Mouse (Mus musculus) C2C12 (cell line): Measurements from ENCODE around the gene Gdf7. TPM values are rescaled to one million over a fixed set of nuclear protein-coding genes. Genes with fewer than 3 reads are reported as not detected.

ENCODE experiments used
- H3K27me3 ChIP-seq: one replicate; pipeline ENCODE4 v1.6.1; 2011; ENCODE audit not compliant: control insufficient read depth, insufficient read depth, insufficient read length
- H3K36me3 ChIP-seq: one replicate; pipeline ENCODE4 v1.6.1; 2011; ENCODE audit not compliant: control insufficient read depth, insufficient read depth
- H3K4me3 ChIP-seq: one replicate; pipeline ENCODE4 v1.5.1; 2011; ENCODE audit warnings: mild to moderate bottlenecking, control low read depth; ENCODE audit not compliant: poor library complexity, insufficient read depth, severe bottlenecking
- H3K79me2 ChIP-seq: one replicate; pipeline ENCODE4 v1.6.1; 2011; ENCODE audit not compliant: control insufficient read depth, insufficient read depth
- H3K79me3 ChIP-seq: one replicate; pipeline ENCODE4 v1.6.1; 2011; ENCODE audit warnings: low read depth, control low read depth
- H3ac ChIP-seq: one replicate; pipeline ENCODE3; 2011; ENCODE audit warnings: low read depth; ENCODE audit not compliant: control insufficient read depth, insufficient read length
- CEBPB ChIP-seq: IDR thresholded peaks from one replicate; pipeline ENCODE4 v1.6.1; 2011; ENCODE audit warnings: low read depth, mild to moderate bottlenecking, control low read depth, moderate library complexity
- CTCF ChIP-seq: IDR thresholded peaks from one replicate; pipeline ENCODE4 v1.5.1; 2011; ENCODE audit not compliant: control insufficient read depth, insufficient read depth, insufficient read length
- FOSL1 ChIP-seq: IDR thresholded peaks from one replicate; pipeline ENCODE4 v1.8.0; 2011; ENCODE audit warnings: mild to moderate bottlenecking, low read length; ENCODE audit not compliant: poor library complexity, insufficient read depth, severe bottlenecking
- MAX ChIP-seq: IDR thresholded peaks from one replicate; pipeline ENCODE4 v1.6.1; 2011; ENCODE audit warnings: mild to moderate bottlenecking, control low read depth
- MYOD1 ChIP-seq: IDR thresholded peaks from one replicate; pipeline ENCODE4 v1.6.1; 2011; ENCODE audit warnings: low read depth; ENCODE audit not compliant: control insufficient read depth, insufficient read length
- MYOG ChIP-seq: IDR thresholded peaks from one replicate; pipeline ENCODE4 v1.6.1; 2011; ENCODE audit not compliant: control insufficient read depth, insufficient read length; ENCODE audit errors: extremely low read depth
- USF1 ChIP-seq: IDR thresholded peaks from one replicate; pipeline ENCODE4 v1.6.1; 2011; ENCODE audit warnings: low read depth, mild to moderate bottlenecking, control low read depth, moderate library complexity
- polyA plus RNA-seq: library from polyadenylated mRNA; unstranded; fragments of >200 nt; fragmentation: generic; extraction: Trizol; gene quantifications from one replicate; pipeline ENCODE4 v1.2.1, GENCODE M21; 2012; ENCODE audit warnings: missing spikeins

Gene Gdf7
- polyA plus RNA-seq, 1 experiment, result 0.09 TPM

GRCm38 (mm10) chr12:8344897-8345296, 43.1 kb upstream of the Gdf7 start:
- peaks cover 8% of the 10 kb centered on the region for H3K36me3 ChIP-seq
- no peak overlapping the region for H3K4me3 ChIP-seq
- H3K79me3 ChIP-seq, result no peaks in the 10 kb centered on the region
- no peaks in the 10 kb centered on the region for H3K79me2 ChIP-seq
- no peak overlapping the region for H3ac ChIP-seq
- TF ChIP-seq CTCF (no peak), MAX (no peak), USF1 (no peak), MYOD1 (no peak)
- no peaks in the 10 kb centered on the region for H3K27me3 ChIP-seq

- TF ChIP-seq MYOG (no peak), MAX (no peak), CEBPB (no peak), CTCF (no peak), FOSL1 (no peak)
Measured at GRCm38 (mm10) chr12:8343381-8343780, 41.6 kb upstream of the Gdf7 start.

GRCm38 (mm10) chr12:8341008-8341407, 39.3 kb upstream of the Gdf7 start:
- H3K36me3 ChIP-seq, result peaks cover 45% of the 10 kb centered on the region
- no peaks in the 10 kb centered on the region for H3K79me2 ChIP-seq
- H3K27me3 ChIP-seq, result no peaks in the 10 kb centered on the region
- H3K79me3 ChIP-seq, result no peaks in the 10 kb centered on the region
- no peak for TF ChIP-seq MAX
- H3K4me3 ChIP-seq, result no peak overlapping the region
- no peak overlapping the region for H3ac ChIP-seq

More at GRCm38 (mm10) chr12:8343381-8343780, 41.6 kb upstream of the Gdf7 start:
- peaks cover 22% of the 10 kb centered on the region for H3K36me3 ChIP-seq
- H3K79me2 ChIP-seq, result no peaks in the 10 kb centered on the region
- H3K27me3 ChIP-seq, result no peaks in the 10 kb centered on the region
- H3K4me3 ChIP-seq, result no peak overlapping the region
- H3K79me3 ChIP-seq, result no peaks in the 10 kb centered on the region
- no peak overlapping the region for H3ac ChIP-seq

GRCm38 (mm10) chr12:8339591-8340319, 38.0 kb upstream of the Gdf7 start:
- TF ChIP-seq MAX (no peak), USF1 (no peak), MYOD1 (no peak), CEBPB (no peak), CTCF (no peak), FOSL1 (no peak), MYOG (no peak)
- Histone ChIP-seq H3K4me3 (no peak overlapping the region), H3K36me3 (peaks cover 53% of the 10 kb centered on the region)

GRCm38 (mm10) chr12:8338918-8339317, 37.2 kb upstream of the Gdf7 start:
- H3K79me3 ChIP-seq, result no peaks in the 10 kb centered on the region
- H3K4me3 ChIP-seq, result no peak overlapping the region
- no peaks in the 10 kb centered on the region for H3K27me3 ChIP-seq
- H3ac ChIP-seq, result no peak overlapping the region
- peaks cover 53% of the 10 kb centered on the region for H3K36me3 ChIP-seq
- TF ChIP-seq CEBPB, result no peak
- TF ChIP-seq CTCF, result no peak
- no peak for TF ChIP-seq USF1
- TF ChIP-seq FOSL1, result no peak
- no peak for TF ChIP-seq MAX
- H3K79me2 ChIP-seq, result no peaks in the 10 kb centered on the region

More at GRCm38 (mm10) chr12:8339591-8340319, 38.0 kb upstream of the Gdf7 start:
- Histone ChIP-seq H3K79me3 (no peaks in the 10 kb centered on the region), H3K79me2 (no peaks in the 10 kb centered on the region), H3K27me3 (no peaks in the 10 kb centered on the region), H3ac (no peak overlapping the region)

GRCm38 (mm10) chr12:8338491-8338890, 36.7 kb upstream of the Gdf7 start:
- no peaks in the 10 kb centered on the region for H3K79me3 ChIP-seq
- H3ac ChIP-seq, result no peak overlapping the region
- H3K4me3 ChIP-seq, result no peak overlapping the region
- H3K36me3 ChIP-seq, result peaks cover 53% of the 10 kb centered on the region
- H3K27me3 ChIP-seq, result no peaks in the 10 kb centered on the region
- TF ChIP-seq CEBPB (no peak), MYOG (no peak), FOSL1 (no peak), USF1 (no peak), MYOD1 (no peak)
- no peaks in the 10 kb centered on the region for H3K79me2 ChIP-seq
